Mouse (Mus musculus): ENCODE data around the gene M1ap. TPM values are rescaled to one million over a fixed set of nuclear protein-coding genes. Genes with fewer than 3 reads are reported as not detected.

The M1ap gene
- polyA plus RNA-seq, 1 experiment from 2014 or later: 0.43 TPM

DNA sequence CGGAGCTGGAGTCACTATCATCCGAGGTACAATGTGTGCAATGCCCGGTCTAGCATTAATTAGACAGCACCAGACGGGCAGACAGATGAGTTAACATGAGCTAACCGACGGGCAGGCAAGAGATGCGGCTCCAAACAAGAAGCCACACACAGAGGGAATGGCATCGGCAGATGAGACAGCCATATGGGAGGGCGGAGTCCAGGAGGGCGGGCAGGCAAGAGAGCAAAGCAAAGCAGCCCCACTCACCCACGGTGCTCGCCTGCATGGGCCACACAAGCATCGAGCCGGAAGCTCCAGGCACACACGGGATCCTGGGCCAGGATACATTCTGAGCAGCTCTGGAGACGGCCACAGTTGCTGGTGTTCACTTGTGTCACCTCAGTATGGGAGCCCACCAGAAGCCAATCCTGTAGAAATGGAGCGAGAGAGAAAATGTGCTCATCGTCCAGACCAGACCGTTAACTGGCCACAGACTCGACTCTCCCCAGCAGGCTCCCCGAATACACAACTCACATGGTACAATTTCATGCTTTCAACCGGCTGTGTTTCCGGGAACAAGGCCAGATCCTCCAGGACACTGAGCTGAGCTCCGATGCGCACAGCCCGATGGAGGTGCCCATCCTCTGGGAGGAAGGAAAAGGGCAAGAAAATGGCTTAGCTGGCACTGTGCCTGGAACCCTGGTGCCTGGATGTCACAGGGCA, 29.5 kb upstream of the M1ap start:
- Histone ChIP-seq H3K9ac (no peak overlapping the region), H3K27ac (no peak overlapping the region), H3K4me3 (replicated peaks) (no peak overlapping the region), H3K9me3 (replicated peaks) (no peaks in the 10 kb centered on the region), H3K4me2 (no peak overlapping the region), H3K27me3 (peaks cover 3% of the 10 kb centered on the region; the same call in 1 of the 2 replicates), H3K4me1 (no peaks in the 10 kb centered on the region), H3K36me3 (no peaks in the 10 kb centered on the region)
- peak; percentile 24; the same call in 1 of the 2 replicates for ATAC-seq (replicated peaks; ENCODE audit: low FRiP score)
- WGBS: 78% methylated on average over 26 of the region's 26 CpGs

DNA sequence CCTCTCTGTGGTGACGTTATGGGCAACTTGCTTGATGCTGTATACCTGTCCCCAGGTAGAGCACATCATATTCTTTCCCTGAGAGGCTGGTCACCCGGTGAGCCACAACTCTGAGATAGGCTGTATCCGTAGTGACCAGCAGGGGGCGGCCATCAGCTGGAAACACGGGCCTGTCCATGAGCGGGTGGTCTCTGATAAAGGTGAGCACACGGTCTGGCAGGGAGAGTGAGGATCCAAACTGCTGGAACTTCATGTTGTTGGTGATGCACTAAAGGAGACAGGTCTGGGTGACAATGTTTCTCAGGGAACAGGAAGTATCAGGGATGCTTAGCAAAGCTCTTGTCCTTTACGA, 28.9 kb upstream of the M1ap start:
- H3K9me3 ChIP-seq (replicated peaks): no peaks in the 10 kb centered on the region
- WGBS: 19% methylated on average over 8 of the region's 8 CpGs
- H3K4me3 ChIP-seq (replicated peaks): no peak overlapping the region
- no peaks in the 10 kb centered on the region for H3K4me1 ChIP-seq
- H3K27me3 ChIP-seq: peaks cover 3% of the 10 kb centered on the region; the same call in 1 of the 2 replicates
- ATAC-seq (replicated peaks; ENCODE audit: low FRiP score): peak; percentile 47; the same call in 1 of the 2 replicates
- H3K36me3 ChIP-seq: no peaks in the 10 kb centered on the region
- no peak overlapping the region for H3K27ac ChIP-seq
- H3K4me2 ChIP-seq: no peak overlapping the region
- no peak overlapping the region for H3K9ac ChIP-seq

DNA sequence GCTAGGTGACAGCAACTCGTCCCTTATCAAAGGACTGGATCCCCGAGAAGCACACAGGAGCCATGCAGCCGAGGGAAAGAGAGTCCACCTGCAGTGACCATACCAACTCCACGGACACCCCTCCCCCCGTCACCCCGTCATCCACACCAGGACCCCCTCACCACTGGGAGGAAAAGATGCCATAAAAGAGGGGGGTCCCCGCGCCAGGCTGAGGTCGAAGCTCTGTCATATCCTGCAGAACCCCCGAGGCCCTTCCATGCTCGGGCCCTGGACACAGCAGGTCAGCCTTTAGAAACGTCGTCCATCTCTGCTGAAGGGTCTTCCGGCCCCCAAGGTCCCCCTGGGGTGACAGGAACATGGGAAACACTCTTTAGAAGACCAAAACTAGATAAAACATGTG, 28.3 kb upstream of the M1ap start:
- H3K4me3 ChIP-seq (replicated peaks): no peak overlapping the region
- 79% methylated on average over 14 of the region's 14 CpGs for WGBS
- no peak overlapping the region for H3K9ac ChIP-seq
- H3K36me3 ChIP-seq: no peaks in the 10 kb centered on the region
- no peak overlapping the region for H3K4me2 ChIP-seq
- no peaks in the 10 kb centered on the region for H3K4me1 ChIP-seq
- no peaks in the 10 kb centered on the region for H3K9me3 ChIP-seq (replicated peaks)
- no peak for ATAC-seq (replicated peaks; ENCODE audit: low FRiP score)
- H3K27ac ChIP-seq: no peak overlapping the region
- peaks cover 3% of the 10 kb centered on the region; the same call in 1 of the 2 replicates for H3K27me3 ChIP-seq

DNA sequence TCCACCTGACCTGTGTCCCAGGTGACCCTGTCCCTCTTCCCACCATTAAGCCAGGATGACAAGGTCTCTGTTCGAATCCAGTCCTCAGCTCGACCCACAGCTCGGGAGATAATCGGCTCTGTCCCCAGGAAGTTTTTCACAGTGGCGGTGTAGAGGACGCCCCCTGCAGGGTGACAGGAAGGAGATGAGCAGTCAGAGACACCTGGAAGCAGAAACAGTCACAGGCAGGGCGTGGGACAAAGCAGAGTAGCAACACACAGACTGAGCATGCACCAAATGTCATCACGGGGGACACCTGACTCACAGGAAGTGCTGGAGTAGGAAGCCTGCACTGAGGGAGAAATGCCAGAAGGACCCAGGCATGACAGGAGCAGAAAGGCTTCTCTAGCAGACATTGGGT, 27.2 kb upstream of the M1ap start:
- peaks cover 3% of the 10 kb centered on the region; the same call in 1 of the 2 replicates for H3K27me3 ChIP-seq
- WGBS: 71% methylated on average over 8 of the region's 8 CpGs

DNA sequence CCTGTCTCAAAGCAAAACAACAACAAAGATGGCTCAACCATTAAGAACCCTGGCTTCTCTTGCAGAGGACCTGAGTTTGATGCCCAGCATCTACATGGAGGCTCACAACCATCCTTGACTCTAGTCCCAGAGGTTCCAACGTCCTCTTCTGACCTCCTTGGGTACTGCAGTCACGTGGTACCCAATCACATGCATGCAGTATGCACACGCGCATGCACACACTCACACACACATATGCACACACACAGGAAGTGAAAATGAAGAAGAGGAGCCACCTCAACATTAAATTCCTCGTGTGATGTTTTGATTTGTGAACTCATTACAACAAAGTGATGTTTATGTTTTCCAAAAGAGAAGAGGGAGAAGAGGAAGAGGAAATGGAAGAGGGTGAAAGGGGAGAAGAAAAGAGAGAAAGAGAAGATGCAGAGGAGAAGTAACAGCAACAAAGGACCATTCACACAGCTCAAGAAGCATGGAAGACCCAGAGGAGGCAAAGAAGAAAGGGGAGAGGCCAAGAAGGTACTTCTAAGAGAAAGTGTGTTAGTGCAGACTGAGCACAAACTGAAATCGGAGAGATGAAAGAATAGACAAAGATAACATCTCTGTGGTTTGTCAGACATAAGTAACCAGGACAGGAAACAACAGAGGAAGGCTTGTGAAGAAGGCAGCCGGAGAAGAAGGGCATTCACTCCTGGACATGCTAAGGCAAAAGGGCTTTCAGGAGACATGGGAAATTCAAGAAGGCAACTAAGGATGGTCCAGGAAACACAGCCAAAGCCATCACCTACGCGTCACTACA, 25.1 kb upstream of the M1ap start:
- Histone ChIP-seq H3K4me2 (no peak overlapping the region), H3K27ac (no peak overlapping the region), H3K4me3 (replicated peaks) (no peak overlapping the region), H3K36me3 (no peaks in the 10 kb centered on the region), H3K27me3 (peaks cover 3% of the 10 kb centered on the region; the same call in 1 of the 2 replicates), H3K9ac (no peak overlapping the region), H3K9me3 (replicated peaks) (no peaks in the 10 kb centered on the region), H3K4me1 (no peaks in the 10 kb centered on the region)
- ATAC-seq (replicated peaks; ENCODE audit: low FRiP score): no peak
- WGBS: 72% methylated on average over 9 of the region's 9 CpGs

More for the DNA sequence above, 27.2 kb upstream of the M1ap start:
- Histone ChIP-seq H3K4me3 (replicated peaks) (no peak overlapping the region), H3K9me3 (replicated peaks) (no peaks in the 10 kb centered on the region), H3K27ac (no peak overlapping the region), H3K4me2 (no peak overlapping the region), H3K4me1 (no peaks in the 10 kb centered on the region), H3K36me3 (no peaks in the 10 kb centered on the region), H3K9ac (no peak overlapping the region)
- ATAC-seq (replicated peaks; ENCODE audit: low FRiP score): no peak

DNA sequence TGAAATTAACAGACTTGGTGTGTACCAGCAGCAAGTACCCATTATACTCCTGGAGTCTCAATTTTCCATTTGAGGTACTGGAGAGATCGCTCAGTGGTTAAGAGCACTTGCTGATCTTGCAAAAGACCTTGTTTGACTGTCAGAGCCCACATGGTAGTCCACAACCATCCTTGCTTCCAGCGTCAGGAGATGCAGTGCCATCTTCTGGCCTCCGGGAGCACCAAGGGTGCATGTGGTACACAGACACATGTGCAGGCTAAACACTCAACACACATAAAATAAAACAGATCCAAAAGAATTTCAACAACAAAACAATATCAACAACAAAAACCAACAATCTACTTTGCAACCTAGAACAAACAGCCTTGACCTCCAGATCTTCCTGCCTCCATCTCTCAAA, 21.7 kb upstream of the M1ap start:
- 70% methylated on average over 3 of the region's 3 CpGs for WGBS
- no peaks in the 10 kb centered on the region for H3K27me3 ChIP-seq
- no peak for ATAC-seq (replicated peaks; ENCODE audit: low FRiP score)

DNA sequence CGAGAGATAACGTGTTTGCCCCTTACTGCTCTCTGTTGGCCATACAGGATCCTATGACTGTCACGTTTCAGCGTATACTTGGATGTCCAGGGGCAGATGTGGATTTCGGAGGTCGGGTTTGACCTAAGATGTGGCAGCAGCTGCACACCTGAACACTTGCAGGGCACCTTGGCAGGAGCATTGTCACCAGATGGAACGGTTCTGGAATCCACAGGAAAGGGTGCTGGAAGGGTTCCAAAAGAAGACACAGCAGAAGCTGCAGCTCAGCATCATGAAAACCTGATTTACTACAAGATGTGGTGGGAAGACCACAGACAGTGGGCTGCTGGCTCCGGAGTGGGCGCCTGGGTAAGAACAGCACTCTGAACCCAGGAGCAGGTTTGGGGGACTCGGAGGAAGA, 20.6 kb upstream of the M1ap start:
- Histone ChIP-seq H3K36me3 (no peaks in the 10 kb centered on the region), H3K4me2 (no peak overlapping the region), H3K27ac (no peak overlapping the region), H3K27me3 (no peaks in the 10 kb centered on the region), H3K4me1 (no peaks in the 10 kb centered on the region), H3K9ac (no peak overlapping the region), H3K9me3 (replicated peaks) (no peaks in the 10 kb centered on the region), H3K4me3 (replicated peaks) (no peak overlapping the region)
- ATAC-seq (replicated peaks; ENCODE audit: low FRiP score): no peak
- 88% methylated on average over 10 of the region's 10 CpGs for WGBS

More for the DNA sequence above, 21.7 kb upstream of the M1ap start:
- no peaks in the 10 kb centered on the region for H3K9me3 ChIP-seq (replicated peaks)
- H3K4me3 ChIP-seq (replicated peaks): no peak overlapping the region
- H3K27ac ChIP-seq: no peak overlapping the region
- H3K4me1 ChIP-seq: no peaks in the 10 kb centered on the region
- H3K36me3 ChIP-seq: no peaks in the 10 kb centered on the region
- H3K9ac ChIP-seq: no peak overlapping the region
- H3K4me2 ChIP-seq: no peak overlapping the region

DNA sequence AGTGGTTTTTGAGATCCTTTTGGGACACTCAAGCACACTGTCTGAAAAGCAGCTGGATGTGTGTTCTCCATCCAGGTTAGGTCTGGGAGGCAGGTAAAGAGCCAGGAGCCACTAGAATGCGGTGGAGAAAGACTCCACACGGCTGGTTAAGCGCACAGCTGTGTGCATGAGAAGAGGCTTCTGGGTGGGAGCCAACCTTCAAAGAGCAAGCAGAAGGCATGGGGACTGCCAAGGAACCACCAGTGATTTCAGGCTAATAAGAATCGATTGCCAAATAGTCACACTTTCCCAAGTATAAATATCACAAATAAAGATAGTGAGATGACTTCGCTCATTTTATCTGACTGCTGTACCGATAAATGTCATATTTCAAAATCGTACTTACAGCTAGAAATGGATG, 20.2 kb upstream of the M1ap start:
- Histone ChIP-seq H3K9ac (no peak overlapping the region), H3K4me1 (no peaks in the 10 kb centered on the region), H3K27me3 (no peaks in the 10 kb centered on the region), H3K9me3 (replicated peaks) (no peaks in the 10 kb centered on the region), H3K36me3 (no peaks in the 10 kb centered on the region), H3K4me2 (no peak overlapping the region), H3K27ac (no peak overlapping the region), H3K4me3 (replicated peaks) (no peak overlapping the region)
- 89% methylated on average over 7 of the region's 7 CpGs for WGBS
- no peak for ATAC-seq (replicated peaks; ENCODE audit: low FRiP score)

DNA sequence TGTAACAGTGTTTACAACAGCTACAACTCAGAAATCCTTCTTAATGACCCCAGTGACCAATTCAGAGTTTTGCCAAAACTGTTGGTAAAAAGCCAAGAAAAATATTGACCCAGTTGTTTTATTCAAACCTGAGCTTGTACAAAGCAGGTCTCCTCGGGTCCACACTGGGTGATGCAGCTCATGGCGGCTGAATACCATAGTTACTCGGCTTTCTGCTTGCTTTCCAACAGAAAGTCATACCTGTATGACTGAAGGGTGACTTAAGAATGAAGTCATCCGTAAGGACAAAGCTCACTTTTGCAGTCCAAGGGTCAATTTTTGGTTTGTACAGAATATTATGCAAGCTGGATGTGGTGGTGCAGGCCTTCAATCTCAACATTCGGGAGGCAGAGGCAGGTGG, 19.1 kb upstream of the M1ap start:
- WGBS: 79% methylated on average over 5 of the region's 5 CpGs
- no peak overlapping the region for H3K4me2 ChIP-seq

DNA sequence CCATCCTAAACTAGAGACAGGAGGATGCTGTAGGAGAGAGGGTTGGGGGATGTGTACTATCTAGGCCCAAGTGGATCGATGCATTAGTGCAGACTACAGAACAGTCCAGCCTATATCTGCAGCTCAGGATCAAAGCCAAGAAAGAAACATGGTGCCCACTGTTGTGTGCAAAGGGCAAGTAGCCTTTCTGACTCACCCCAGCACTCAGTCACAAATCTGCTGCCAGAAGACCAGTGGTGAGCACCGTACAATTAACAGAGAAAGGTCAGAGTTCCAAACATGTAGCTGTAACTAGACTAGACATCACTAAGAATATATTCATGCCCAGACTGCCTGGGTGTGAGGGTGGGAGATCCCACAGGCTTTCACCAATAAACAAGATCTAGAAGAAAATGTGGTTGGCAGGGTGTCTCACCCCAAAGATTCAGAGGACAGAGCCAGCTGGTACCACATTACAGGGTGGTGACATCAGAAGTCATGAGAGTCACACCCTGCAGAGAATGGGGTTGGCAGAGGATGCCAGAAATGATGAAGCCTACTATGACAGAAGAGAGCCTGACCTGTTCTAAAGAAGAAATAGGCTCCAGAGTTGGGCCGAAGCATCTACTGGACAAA, 12.0 kb upstream of the M1ap start:
- peaks cover 6% of the 10 kb centered on the region for H3K4me1 ChIP-seq
- WGBS: 84% methylated on average over 3 of the region's 3 CpGs
- H3K4me2 ChIP-seq: no peak overlapping the region
- ATAC-seq (replicated peaks; ENCODE audit: low FRiP score): no peak
- H3K27ac ChIP-seq: no peak overlapping the region
- no peaks in the 10 kb centered on the region for H3K36me3 ChIP-seq
- peaks cover 14% of the 10 kb centered on the region for H3K27me3 ChIP-seq
- no peaks in the 10 kb centered on the region for H3K9me3 ChIP-seq (replicated peaks)
- H3K4me3 ChIP-seq (replicated peaks): no peak overlapping the region
- no peak overlapping the region for H3K9ac ChIP-seq

More for the DNA sequence above, 19.1 kb upstream of the M1ap start:
- Histone ChIP-seq H3K4me3 (replicated peaks) (no peak overlapping the region), H3K9me3 (replicated peaks) (no peaks in the 10 kb centered on the region), H3K9ac (no peak overlapping the region), H3K27me3 (no peaks in the 10 kb centered on the region), H3K27ac (no peak overlapping the region), H3K36me3 (no peaks in the 10 kb centered on the region), H3K4me1 (no peaks in the 10 kb centered on the region)
- ATAC-seq (replicated peaks; ENCODE audit: low FRiP score): no peak

DNA sequence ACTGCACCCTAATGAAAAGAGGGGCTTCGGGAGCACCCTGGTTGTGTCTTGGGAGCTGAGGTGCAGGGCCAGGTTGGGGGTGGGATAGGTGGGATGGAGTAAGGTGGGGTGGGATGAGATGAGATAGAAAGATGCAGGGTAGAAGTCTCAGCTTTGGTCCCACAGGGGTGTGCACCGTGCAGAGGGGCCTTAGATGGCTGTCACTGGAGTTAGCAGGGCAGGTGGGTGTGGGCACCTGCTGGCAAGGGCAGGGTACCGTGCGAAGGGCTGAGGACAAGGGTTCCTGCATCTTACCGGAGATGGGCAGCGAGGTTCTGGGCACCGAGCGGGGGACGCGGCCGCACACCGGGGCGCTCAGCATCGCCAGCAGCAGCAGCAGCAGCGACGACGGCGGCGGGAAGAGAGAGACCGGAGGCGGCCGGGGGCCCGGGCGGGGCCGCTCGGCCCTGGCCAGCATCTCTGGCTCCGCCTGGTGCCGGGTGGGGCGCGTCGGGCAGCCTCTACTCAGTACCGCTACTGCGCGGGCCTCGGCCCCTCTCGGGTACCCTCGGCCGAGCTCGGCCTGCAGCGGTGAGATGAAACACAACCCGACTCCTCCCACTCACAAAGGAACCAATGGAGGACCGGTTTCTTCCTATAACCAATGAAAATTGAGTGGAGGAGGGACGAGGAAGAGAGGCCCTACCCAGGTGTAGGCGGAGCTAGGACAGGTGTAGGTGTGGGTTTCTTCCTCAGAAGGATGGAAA, 7.4 kb upstream of the M1ap start, which contains the start of gene Sema4f:
Gene Sema4f, minus strand, starts transcription at position 603 of the 746 bp plus-strand sequence.
- 2% methylated on average over 44 of the region's 44 CpGs for WGBS
- peak within 1 kb of the TSS; percentile 55 for H3K9ac ChIP-seq

More for the DNA sequence above, 7.4 kb upstream of the M1ap start, which contains the start of gene Sema4f:
- peaks cover 17% of the 10 kb centered on the region for H3K27me3 ChIP-seq
- H3K9me3 ChIP-seq (replicated peaks): no peaks in the 10 kb centered on the region
- peak; percentile 98 for ATAC-seq (replicated peaks; ENCODE audit: low FRiP score)
- no peaks in the 10 kb centered on the region for H3K36me3 ChIP-seq
- peak within 1 kb of the TSS; percentile 60 for H3K4me3 ChIP-seq (replicated peaks)
- peaks cover 6% of the 10 kb centered on the region for H3K4me1 ChIP-seq
- peak within 1 kb of the TSS; percentile 91 for H3K4me2 ChIP-seq
- no peak within 1 kb of the TSS for H3K27ac ChIP-seq

Data from kidney, embryonic 15.5 days (tissue).